Mouse (Mus musculus) limb, embryonic 15.5 days (tissue): Measurements from ENCODE around the gene Pcf11. TPM values are rescaled to one million over a fixed set of nuclear protein-coding genes. Genes with fewer than 3 reads are reported as not detected.
A peak's percentile ranks its signal among the peaks of the same experiment; 100 is the strongest.

ENCODE experiments used
- ATAC-seq: fragments of 200-750 bp; cut with Nextera tagmentation; 2 replicates; pipeline ENCODE4 v1.8.0; 2017; ENCODE audit warnings: low read depth, moderate TSS enrichment; ENCODE audit not compliant: insufficient number of reproducible peaks, low FRiP score, low TSS enrichment
- H3K27ac ChIP-seq: fragments of 300-500 bp; sonication (generic); 2 replicates; pipeline ENCODE4 v1.5.1; 2015; ENCODE audit warnings: moderate library complexity, mild to moderate bottlenecking, inconsistent platforms
- H3K27me3 ChIP-seq: fragments of 300-500 bp; sonication (generic); 2 replicates; pipeline ENCODE4 v1.6.1; 2015; ENCODE audit warnings: inconsistent platforms
- H3K36me3 ChIP-seq: fragments of 300-500 bp; sonication (generic); 2 replicates; pipeline ENCODE4 v1.6.1; 2015; ENCODE audit warnings: inconsistent platforms
- H3K4me1 ChIP-seq: fragments of 300-500 bp; sonication (generic); 2 replicates; pipeline ENCODE4 v1.6.1; 2015; ENCODE audit warnings: inconsistent platforms
- H3K4me2 ChIP-seq: fragments of 300-500 bp; sonication (generic); 2 replicates; pipeline ENCODE4 v1.6.1; 2015; ENCODE audit warnings: mild to moderate bottlenecking, inconsistent platforms
- H3K4me3 ChIP-seq: fragments of 300-500 bp; sonication (generic); 2 replicates; pipeline ENCODE4 v1.5.1; 2015; ENCODE audit warnings: mild to moderate bottlenecking, inconsistent platforms
- H3K9ac ChIP-seq: fragments of 300-500 bp; sonication (generic); 2 replicates; pipeline ENCODE4 v1.6.1; 2015; ENCODE audit warnings: inconsistent platforms
- H3K9me3 ChIP-seq: fragments of 300-500 bp; sonication (generic); 2 replicates; pipeline ENCODE4 v1.6.1; 2016; ENCODE audit warnings: inconsistent platforms
- WGBS: fragments of 180-500 bp; shearing (Covaris S2); methylation state at CpG from one replicate; pipeline ENCODE4 v1.1.7; 2015; 5-methylcytosine and 5-hydroxymethylcytosine counted together
- polyA plus RNA-seq: library from polyadenylated mRNA; unstranded; fragments of >200 nt; fragmentation: Nextera tagmentation; extraction: Ambion mirVana; gene quantifications from 2 replicates; pipeline ENCODE4 v1.2.1, GENCODE M21; 2015

Pcf11 gene
- polyA plus RNA-seq, 1 experiment from 2014 or later = 23.0 TPM

GRCm38 (mm10) chr7:92636295-92637011 is 33.3 kb downstream of the Pcf11 start:
- peaks cover 8% of the 10 kb centered on the region; the same call in 1 of the 2 replicates for H3K36me3 ChIP-seq
- H3K9me3 ChIP-seq = no peaks in the 10 kb centered on the region
- WGBS = 2% methylated on average over 49 of the region's 49 CpGs
- H3K4me1 ChIP-seq = peaks cover 12% of the 10 kb centered on the region
- ATAC-seq = peak; percentile 44; the same call in 1 of the 2 replicates
- peak overlapping the region; percentile 71 for H3K4me3 ChIP-seq
- H3K27ac ChIP-seq = peak overlapping the region; percentile 84
- H3K4me2 ChIP-seq = peak overlapping the region; percentile 95
- H3K9ac ChIP-seq = peak overlapping the region; percentile 46
- H3K27me3 ChIP-seq = no peaks in the 10 kb centered on the region

- no peak for ATAC-seq
- Histone ChIP-seq H3K27me3 (no peaks in the 10 kb centered on the region), H3K36me3 (no peaks in the 10 kb centered on the region), H3K27ac (no peak overlapping the region), H3K9me3 (no peaks in the 10 kb centered on the region), H3K9ac (no peak overlapping the region), H3K4me3 (no peak overlapping the region), H3K4me2 (no peak overlapping the region), H3K4me1 (no peaks in the 10 kb centered on the region)
- 39% methylated on average over 2 of the region's 2 CpGs for WGBS
Measured at GRCm38 (mm10) chr7:92630167-92630566, 39.6 kb downstream of the Pcf11 start.

GRCm38 (mm10) chr7:92624488-92624887 is 45.2 kb downstream of the Pcf11 start:
- H3K9me3 ChIP-seq = no peaks in the 10 kb centered on the region
- no peak overlapping the region for H3K4me3 ChIP-seq
- no peak for ATAC-seq
- H3K4me2 ChIP-seq = no peak overlapping the region
- H3K36me3 ChIP-seq = no peaks in the 10 kb centered on the region
- H3K9ac ChIP-seq = no peak overlapping the region
- H3K27me3 ChIP-seq = no peaks in the 10 kb centered on the region
- 61% methylated on average over 2 of the region's 2 CpGs for WGBS
- H3K4me1 ChIP-seq = no peaks in the 10 kb centered on the region
- H3K27ac ChIP-seq = no peak overlapping the region

GRCm38 (mm10) chr7:92610830-92611229 is 58.9 kb downstream of the Pcf11 start:
- Histone ChIP-seq H3K4me2 (no peak overlapping the region), H3K4me1 (no peaks in the 10 kb centered on the region), H3K27ac (no peak overlapping the region), H3K9ac (no peak overlapping the region), H3K4me3 (no peak overlapping the region), H3K36me3 (0 out of 2 replicates have a peak, but pooled peaks cover 5% of the 10 kb centered on the region), H3K9me3 (no peaks in the 10 kb centered on the region), H3K27me3 (no peaks in the 10 kb centered on the region)
- WGBS = 46% methylated on average over 7 of the region's 7 CpGs
- no peak for ATAC-seq

- no peaks in the 10 kb centered on the region for H3K9me3 ChIP-seq
- 0 out of 2 replicates have a peak, but pooled peaks cover 9% of the 10 kb centered on the region for H3K36me3 ChIP-seq
- H3K4me3 ChIP-seq = no peak overlapping the region
- H3K4me1 ChIP-seq = no peaks in the 10 kb centered on the region
- H3K9ac ChIP-seq = no peak overlapping the region
- H3K27me3 ChIP-seq = no peaks in the 10 kb centered on the region
- H3K27ac ChIP-seq = no peak overlapping the region
- no peak overlapping the region for H3K4me2 ChIP-seq
- WGBS = 83% methylated on average over 7 of the region's 7 CpGs
- ATAC-seq = no peak
Measured at GRCm38 (mm10) chr7:92604961-92605360, 64.8 kb downstream of the Pcf11 start.

Other genes with a start within 250 kb of the Pcf11 start
- gene Ccdc90b, start 108.8 kb downstream of the Pcf11 start, polyA plus RNA-seq = 50.9 and 53.1 TPM in 2 replicates
- 5.7 and 6.1 TPM in 2 replicates for gene Ankrd42, start 32.8 kb downstream of the Pcf11 start, polyA plus RNA-seq
- gene Rab30, start 71.7 kb upstream of the Pcf11 start, polyA plus RNA-seq = 21.3 and 22.4 TPM in 2 replicates
- 9.6 and 10.4 TPM in 2 replicates for gene Ddias, start 204.3 kb upstream of the Pcf11 start, polyA plus RNA-seq
- 25.3 and 26.5 TPM in 2 replicates for gene Prcp, start 204.5 kb upstream of the Pcf11 start, polyA plus RNA-seq